Mouse (Mus musculus) midbrain, embryonic 10.5 days (tissue): ENCODE measurements around the gene Dennd4a. TPM values are rescaled to one million over a fixed set of nuclear protein-coding genes. Genes with fewer than 3 reads are reported as not detected.
A peak's percentile ranks its signal among the peaks of the same experiment; 100 is the strongest.
"Not testable (repeated sequence)": the region's sequence is repeated elsewhere in the genome, so short reads cannot be mapped to it uniquely, and the experiment has no call there.

Experiments used
- DNase-seq: peaks from one replicate; pipeline ENCODE4 v3.0.0-alpha.2; 2017; ENCODE audit warnings: low spot score
- H3K27ac ChIP-seq: fragments of 300-500 bp; sonication (generic); replicated peaks from 2 replicates; pipeline ENCODE4 v1.5.1; 2016; ENCODE audit warnings: mild to moderate bottlenecking
- H3K27me3 ChIP-seq: fragments of 300-500 bp; sonication (generic); 2 replicates; pipeline ENCODE4 v1.6.1; 2016; ENCODE audit warnings: low read depth, mild to moderate bottlenecking; ENCODE audit not compliant: poor library complexity, severe bottlenecking
- H3K36me3 ChIP-seq: fragments of 300-500 bp; sonication (generic); 2 replicates; pipeline ENCODE4 v1.6.1; 2016; ENCODE audit warnings: mild to moderate bottlenecking, moderate library complexity
- H3K4me1 ChIP-seq: fragments of 300-500 bp; sonication (generic); 2 replicates; pipeline ENCODE4 v1.6.1; 2016
- H3K4me3 ChIP-seq: fragments of 300-500 bp; sonication (generic); 2 replicates; pipeline ENCODE4 v1.5.1; 2016; ENCODE audit warnings: mild to moderate bottlenecking, moderate library complexity
- H3K9me3 ChIP-seq: fragments of 300-500 bp; sonication (generic); replicated peaks from 2 replicates; pipeline ENCODE4 v1.6.1; 2016; ENCODE audit warnings: mild to moderate bottlenecking
- WGBS: fragments of 180-500 bp; shearing (Covaris S2); methylation state at CpG from one replicate; pipeline ENCODE4 v1.1.7; 2016; 5-methylcytosine and 5-hydroxymethylcytosine counted together
- polyA plus RNA-seq: library from polyadenylated mRNA; unstranded; fragments of >200 nt; fragmentation: Nextera tagmentation; extraction: Ambion mirVana; gene quantifications from 2 replicates; pipeline ENCODE4 v1.2.1, GENCODE M21; 2016

The Dennd4a gene
- polyA plus RNA-seq, 1 experiment from 2014 or later, result 6.7 TPM

DNA sequence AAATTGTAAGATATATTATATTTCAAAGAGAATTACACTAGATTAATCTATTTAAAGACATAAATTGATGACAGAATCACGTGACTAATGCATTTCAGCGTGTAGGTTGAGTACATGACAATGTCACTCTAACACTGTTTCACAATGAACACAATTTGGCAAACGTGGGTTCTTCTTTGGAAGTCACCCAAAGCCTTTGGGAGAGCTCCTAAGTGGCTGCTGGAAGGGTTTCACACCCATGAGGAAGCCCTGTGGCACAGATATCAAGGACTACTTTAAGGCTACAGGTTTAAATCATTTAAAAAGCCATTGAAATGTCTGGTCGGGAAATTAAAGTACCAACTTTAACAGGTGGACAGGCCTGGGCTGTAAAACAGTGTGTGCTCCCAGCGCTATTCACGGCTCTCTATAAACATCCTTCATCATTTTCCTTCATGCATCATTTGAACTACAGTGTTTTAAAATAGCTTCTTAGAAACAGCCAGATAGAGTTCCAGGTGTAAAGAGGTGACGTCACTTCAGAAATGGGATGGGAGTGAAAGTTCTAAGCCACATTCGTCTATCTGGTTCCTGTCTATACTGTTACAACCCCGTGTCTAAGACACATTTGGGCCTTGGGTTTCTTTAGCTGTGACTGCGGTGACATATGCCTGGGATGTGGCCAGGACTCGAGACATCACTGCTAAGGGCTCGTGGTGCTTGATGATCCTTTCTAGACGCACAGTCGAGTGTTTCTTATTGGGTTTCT, 3.9 kb upstream of the Dennd4a start:
- no peaks in the 10 kb centered on the region for H3K9me3 ChIP-seq
- no peak overlapping the region for H3K27ac ChIP-seq
- no peaks in the 10 kb centered on the region for H3K36me3 ChIP-seq
- H3K4me1 ChIP-seq, result peaks cover 15% of the 10 kb centered on the region
- no peak overlapping the region for H3K4me3 ChIP-seq
- WGBS, result 87% methylated on average over 14 of the region's 14 CpGs
- no peak for DNase-seq
- H3K27me3 ChIP-seq, result no peaks in the 10 kb centered on the region

- WGBS, result 83% methylated on average over 3 of the region's 3 CpGs
- no peaks in the 10 kb centered on the region for H3K36me3 ChIP-seq
- H3K27me3 ChIP-seq, result no peaks in the 10 kb centered on the region
- no peak for DNase-seq
- H3K9me3 ChIP-seq, result no peaks in the 10 kb centered on the region
- peaks cover 22% of the 10 kb centered on the region for H3K4me1 ChIP-seq
- H3K4me3 ChIP-seq, result no peak overlapping the region
- no peak overlapping the region for H3K27ac ChIP-seq
Observed at GRCm38 (mm10) chr9:64809851-64810250, 1.3 kb upstream of the Dennd4a start.

DNA sequence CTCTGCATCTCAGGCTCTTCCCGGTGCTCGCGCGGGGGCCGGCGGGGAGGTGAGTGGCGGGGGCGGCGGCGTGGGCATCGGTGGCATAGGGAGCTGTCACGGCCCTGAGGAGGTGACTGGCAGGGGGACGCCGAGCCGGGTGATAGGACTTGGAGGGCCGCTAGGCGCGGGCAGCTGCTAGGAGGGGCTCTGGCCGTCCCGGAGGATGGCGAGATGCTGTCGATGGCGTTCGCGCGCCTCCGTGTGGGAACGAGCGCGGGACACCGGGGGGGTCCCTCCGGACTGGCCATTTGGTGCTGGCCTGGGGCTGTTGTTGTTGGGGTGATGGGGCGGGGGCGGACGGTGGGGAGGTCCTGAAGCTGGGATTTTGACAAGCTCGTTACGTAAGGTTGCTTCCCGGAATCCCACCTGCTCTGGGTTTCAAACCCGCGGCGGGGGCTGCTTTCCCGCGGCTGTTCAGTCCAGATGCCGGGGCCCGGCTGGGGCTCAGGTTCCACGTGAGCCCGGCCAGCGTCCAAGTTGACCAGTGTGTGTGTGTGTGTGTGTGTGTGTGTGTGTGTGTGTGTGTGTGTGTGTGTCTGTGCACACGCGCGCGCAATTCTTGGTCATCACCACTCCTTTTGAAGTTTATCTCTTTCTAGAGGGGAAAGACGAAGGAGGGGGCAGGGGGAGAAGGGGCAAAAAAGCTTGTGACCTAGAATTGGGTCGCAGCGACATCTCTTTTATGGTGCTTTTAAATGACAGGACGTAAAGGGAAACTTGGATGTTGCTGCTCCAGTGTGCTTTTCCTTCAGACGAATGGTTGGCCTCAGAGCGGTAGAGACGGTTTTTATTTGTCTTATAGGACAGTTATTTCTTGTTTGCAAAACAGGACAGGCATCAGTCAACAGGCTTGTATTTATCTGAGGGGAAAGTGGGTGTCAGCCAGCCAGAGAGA, 666 bp downstream of the Dennd4a start:
- H3K9me3 ChIP-seq, result no peaks in the 10 kb centered on the region
- H3K27ac ChIP-seq, result peak overlapping the region; percentile 93
- under 1% methylated on average over 59 of the region's 59 CpGs for WGBS
- H3K36me3 ChIP-seq, result no peaks in the 10 kb centered on the region
- no peaks in the 10 kb centered on the region for H3K27me3 ChIP-seq
- peaks cover 22% of the 10 kb centered on the region for H3K4me1 ChIP-seq
- peak overlapping the region; percentile 92 for H3K4me3 ChIP-seq
- DNase-seq, result no peak

DNA sequence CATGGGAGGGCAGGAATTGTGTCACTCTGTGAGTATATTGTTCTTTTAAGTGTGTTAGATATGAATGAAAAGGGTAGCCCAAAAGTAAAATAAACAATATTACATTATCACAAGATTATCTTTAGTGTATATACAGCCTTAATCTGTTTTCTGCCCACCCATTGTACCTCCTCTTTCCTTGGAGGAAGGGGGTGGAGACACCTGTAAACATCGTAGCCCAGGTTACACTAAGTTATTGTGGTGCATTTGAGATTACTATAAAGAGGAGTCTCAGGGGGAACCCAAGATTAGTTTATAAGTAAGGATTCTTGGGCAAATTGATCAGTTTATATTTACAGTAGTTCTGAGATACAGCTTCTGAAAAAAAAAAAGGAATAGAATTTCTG, 1.3 kb downstream of the Dennd4a start:
- no peak for DNase-seq
- Histone ChIP-seq H3K4me3 (peak overlapping the region; percentile 92), H3K9me3 (no peaks in the 10 kb centered on the region), H3K27ac (peak overlapping the region; percentile 93), H3K36me3 (no peaks in the 10 kb centered on the region), H3K27me3 (no peaks in the 10 kb centered on the region), H3K4me1 (peaks cover 22% of the 10 kb centered on the region)
- 24% methylated on average over 1 of the region's 1 CpGs for WGBS

- 88% methylated on average over 6 of the region's 6 CpGs for WGBS
- Histone ChIP-seq H3K9me3 (no peaks in the 10 kb centered on the region), H3K27ac (no peak overlapping the region), H3K36me3 (no peaks in the 10 kb centered on the region), H3K27me3 (no peaks in the 10 kb centered on the region), H3K4me1 (peaks cover 22% of the 10 kb centered on the region), H3K4me3 (no peak overlapping the region)
- DNase-seq, result no peak
Observed at GRCm38 (mm10) chr9:64814273-64814672, 3.1 kb downstream of the Dennd4a start.

GRCm38 (mm10) chr9:64819686-64820085, 8.5 kb downstream of the Dennd4a start:
- H3K4me1 ChIP-seq, H3K4me3 ChIP-seq, DNase-seq, H3K9me3 ChIP-seq, H3K27ac ChIP-seq, H3K27me3 ChIP-seq, H3K36me3 ChIP-seq: not testable (repeated sequence)
- 91% methylated on average over 4 of the region's 4 CpGs for WGBS

GRCm38 (mm10) chr9:64820086-64820795, 9.1 kb downstream of the Dennd4a start:
- H3K27ac ChIP-seq, result no peak overlapping the region
- DNase-seq, result no peak
- H3K4me3 ChIP-seq, result no peak overlapping the region
- no peaks in the 10 kb centered on the region for H3K4me1 ChIP-seq
- 86% methylated on average over 3 of the region's 3 CpGs for WGBS
- no peaks in the 10 kb centered on the region for H3K36me3 ChIP-seq
- H3K27me3 ChIP-seq, result no peaks in the 10 kb centered on the region
- no peaks in the 10 kb centered on the region for H3K9me3 ChIP-seq

- no peaks in the 10 kb centered on the region for H3K9me3 ChIP-seq
- 86% methylated on average over 7 of the region's 7 CpGs for WGBS
- H3K36me3 ChIP-seq, result no peaks in the 10 kb centered on the region
- no peaks in the 10 kb centered on the region for H3K4me1 ChIP-seq
- no peak for DNase-seq
- no peak overlapping the region for H3K27ac ChIP-seq
- H3K27me3 ChIP-seq, result no peaks in the 10 kb centered on the region
- no peak overlapping the region for H3K4me3 ChIP-seq
Observed at GRCm38 (mm10) chr9:64822235-64822634, 11.1 kb downstream of the Dennd4a start.

DNA sequence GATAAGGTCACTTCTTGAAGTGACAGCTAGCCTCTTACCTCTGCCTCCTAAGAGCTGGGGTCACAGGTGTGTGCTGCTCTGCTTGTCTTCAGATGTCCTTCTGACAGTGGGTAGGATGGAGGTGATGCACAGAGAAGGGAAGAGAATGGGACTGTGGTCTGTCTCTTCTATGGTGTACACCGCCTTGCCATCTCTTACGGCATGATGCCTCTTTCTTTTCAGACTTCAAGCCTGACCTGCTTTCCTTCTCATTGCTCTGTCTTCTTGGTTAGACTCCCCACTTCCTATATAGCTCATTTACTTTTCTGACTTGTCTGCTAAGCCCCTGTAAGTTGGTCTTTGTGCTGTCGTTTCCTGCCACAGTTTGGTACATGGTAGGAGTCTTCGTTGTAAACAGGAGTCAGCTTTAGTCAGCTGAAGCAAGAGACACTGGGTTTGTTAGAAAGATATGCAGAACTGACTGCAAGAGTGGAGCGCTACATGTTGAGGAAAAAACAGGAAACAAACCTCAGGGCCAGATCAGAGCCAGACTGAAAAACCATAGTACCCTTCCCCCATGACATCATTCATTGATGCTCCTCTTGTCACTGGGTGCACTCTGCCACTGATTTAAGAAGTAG, 13.4 kb downstream of the Dennd4a start:
- no peak for DNase-seq
- Histone ChIP-seq H3K9me3 (no peaks in the 10 kb centered on the region), H3K4me3 (no peak overlapping the region), H3K27me3 (no peaks in the 10 kb centered on the region), H3K36me3 (no peaks in the 10 kb centered on the region), H3K27ac (no peak overlapping the region), H3K4me1 (no peaks in the 10 kb centered on the region)
- 89% methylated on average over 5 of the region's 5 CpGs for WGBS

GRCm38 (mm10) chr9:64830092-64830618, 19.0 kb downstream of the Dennd4a start:
- H3K4me3 ChIP-seq, result no peak overlapping the region
- H3K27me3 ChIP-seq, result no peaks in the 10 kb centered on the region
- no peak for DNase-seq
- whole genome bisulfite sequencing, result 77% methylated on average over 6 of the region's 6 CpGs
- H3K27ac ChIP-seq, result no peak overlapping the region
- no peaks in the 10 kb centered on the region for H3K36me3 ChIP-seq
- no peaks in the 10 kb centered on the region for H3K4me1 ChIP-seq
- no peaks in the 10 kb centered on the region for H3K9me3 ChIP-seq

- DNase-seq, result no peak
- no peaks in the 10 kb centered on the region for H3K4me1 ChIP-seq
- no peaks in the 10 kb centered on the region for H3K9me3 ChIP-seq
- no peak overlapping the region for H3K4me3 ChIP-seq
- WGBS, result 93% methylated on average over 7 of the region's 7 CpGs
- no peaks in the 10 kb centered on the region for H3K27me3 ChIP-seq
- H3K36me3 ChIP-seq, result no peaks in the 10 kb centered on the region
- H3K27ac ChIP-seq, result no peak overlapping the region
Observed at GRCm38 (mm10) chr9:64830641-64831040, 19.5 kb downstream of the Dennd4a start.

DNA sequence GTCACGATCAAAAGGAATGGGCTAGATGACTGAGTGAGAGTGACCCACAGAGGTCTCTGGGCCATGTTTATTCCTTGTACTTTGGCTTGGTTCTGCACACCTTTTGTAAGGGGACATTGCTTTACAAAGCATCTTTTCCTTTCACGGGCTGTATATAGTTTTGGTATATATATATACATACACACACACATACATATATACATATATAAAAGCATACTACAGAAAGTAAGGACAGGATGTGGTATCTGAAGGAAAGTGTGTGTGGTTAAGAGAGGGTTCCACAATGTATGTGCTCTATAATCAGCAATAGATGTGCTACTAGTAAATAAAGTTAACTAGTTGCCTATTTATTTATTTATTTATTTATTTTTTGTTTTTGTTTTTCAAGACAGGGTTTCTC, 20.6 kb downstream of the Dennd4a start:
- Histone ChIP-seq H3K27ac (no peak overlapping the region), H3K4me1 (no peaks in the 10 kb centered on the region), H3K27me3 (no peaks in the 10 kb centered on the region), H3K4me3 (no peak overlapping the region), H3K9me3 (no peaks in the 10 kb centered on the region), H3K36me3 (no peaks in the 10 kb centered on the region)
- WGBS, result 94% methylated on average over 2 of the region's 2 CpGs
- no peak for DNase-seq
